Mouse (Mus musculus) T-helper 17 cell (primary cell): ENCODE results near the gene Adgrv1.

Source experiments
- in situ Hi-C, 2 experiments: fragments of 300-600 bp; cut with MboI, MseI; formaldehyde crosslinking; loops; 1 replicate in 1 of 2; 2 replicates in 1 of 2; pipeline ENCODE4 v1.15.1; 2025; ENCODE audit warnings: high pct_unique_total_duplicates in 2 of 2

Adgrv1 gene

GRCm38 (mm10) chr13:81628631-81629190, 4.2 kb downstream of the Adgrv1 start:
- in situ Hi-C loops, result loop anchor here in 1 of 2 experiments (25.0 kb wide), 1 partner anchor 766 kb away; no protein-coding TSS in a partner anchor

GRCm38 (mm10) chr13:81627861-81628260, 5.1 kb downstream of the Adgrv1 start:
- in situ Hi-C loops, result loop anchor here in 1 of 2 experiments (25.0 kb wide), 1 partner anchor 766 kb away; no protein-coding TSS in a partner anchor

- in situ Hi-C loops, result loop anchor here in 1 of 2 experiments (10.0 to 25.0 kb wide), 2 partner anchors 186 to 773 kb away; no protein-coding TSS in a partner anchor
Observed at GRCm38 (mm10) chr13:81610349-81610748, 22.6 kb downstream of the Adgrv1 start.

GRCm38 (mm10) chr13:81606991-81607390, 26.0 kb downstream of the Adgrv1 start:
- in situ Hi-C loops, result loop anchor here in 1 of 2 experiments (25.0 kb wide), 1 partner anchor 770 kb away; no protein-coding TSS in a partner anchor

GRCm38 (mm10) chr13:81596910-81597607, 35.9 kb downstream of the Adgrv1 start:
- in situ Hi-C loops, result no loop called here

GRCm38 (mm10) chr13:81578692-81579091, 54.3 kb downstream of the Adgrv1 start:
- in situ Hi-C loops, result no loop called here

- in situ Hi-C loops, result no loop called here
Observed at GRCm38 (mm10) chr13:81570241-81570821, 62.6 kb downstream of the Adgrv1 start.

- in situ Hi-C loops, result loop anchor here in 1 of 2 experiments (10.0 kb wide), 1 partner anchor 905 kb away; no protein-coding TSS in a partner anchor
Observed at GRCm38 (mm10) chr13:81550024-81550423, 82.9 kb downstream of the Adgrv1 start.

GRCm38 (mm10) chr13:81534916-81535315, 98.0 kb downstream of the Adgrv1 start:
- in situ Hi-C loops, result no loop called here

GRCm38 (mm10) chr13:81526687-81527086, 106.3 kb downstream of the Adgrv1 start:
- in situ Hi-C loops, result no loop called here

- in situ Hi-C loops, result no loop called here
Observed at GRCm38 (mm10) chr13:81510142-81510541, 122.8 kb downstream of the Adgrv1 start.

GRCm38 (mm10) chr13:81497035-81497434, 135.9 kb downstream of the Adgrv1 start:
- in situ Hi-C loops, result no loop called here

GRCm38 (mm10) chr13:81491971-81492370, 141.0 kb downstream of the Adgrv1 start:
- in situ Hi-C loops, result no loop called here

- in situ Hi-C loops, result no loop called here
Observed at GRCm38 (mm10) chr13:81486980-81487379, 146.0 kb downstream of the Adgrv1 start.

GRCm38 (mm10) chr13:81473750-81474149, 159.2 kb downstream of the Adgrv1 start:
- in situ Hi-C loops, result no loop called here

- in situ Hi-C loops, result no loop called here
Observed at GRCm38 (mm10) chr13:81466661-81467060, 166.3 kb downstream of the Adgrv1 start.

GRCm38 (mm10) chr13:81465794-81466193, 167.2 kb downstream of the Adgrv1 start:
- in situ Hi-C loops, result no loop called here

GRCm38 (mm10) chr13:81449630-81450029, 183.3 kb downstream of the Adgrv1 start:
- in situ Hi-C loops, result no loop called here

- in situ Hi-C loops, result no loop called here
Observed at GRCm38 (mm10) chr13:81449198-81449597, 183.8 kb downstream of the Adgrv1 start.

GRCm38 (mm10) chr13:81441412-81441811, 191.5 kb downstream of the Adgrv1 start:
- in situ Hi-C loops, result loop anchor here in 1 of 2 experiments (5.0 kb wide), 1 partner anchor 326 kb away; no protein-coding TSS in a partner anchor

- in situ Hi-C loops, result loop anchor here (5.0 kb wide), 4 partner anchors 203 to 328 kb away; no protein-coding TSS in a partner anchor
Observed at GRCm38 (mm10) chr13:81439390-81440025, 193.4 kb downstream of the Adgrv1 start.

- in situ Hi-C loops, result loop anchor here (5.0 kb wide), 3 partner anchors 205 to 325 kb away; no protein-coding TSS in a partner anchor
Observed at GRCm38 (mm10) chr13:81437088-81437487, 195.9 kb downstream of the Adgrv1 start.
